Comparison of ENCODE assay signal across 18 mouse cellular contexts in the genomic region with DNA sequence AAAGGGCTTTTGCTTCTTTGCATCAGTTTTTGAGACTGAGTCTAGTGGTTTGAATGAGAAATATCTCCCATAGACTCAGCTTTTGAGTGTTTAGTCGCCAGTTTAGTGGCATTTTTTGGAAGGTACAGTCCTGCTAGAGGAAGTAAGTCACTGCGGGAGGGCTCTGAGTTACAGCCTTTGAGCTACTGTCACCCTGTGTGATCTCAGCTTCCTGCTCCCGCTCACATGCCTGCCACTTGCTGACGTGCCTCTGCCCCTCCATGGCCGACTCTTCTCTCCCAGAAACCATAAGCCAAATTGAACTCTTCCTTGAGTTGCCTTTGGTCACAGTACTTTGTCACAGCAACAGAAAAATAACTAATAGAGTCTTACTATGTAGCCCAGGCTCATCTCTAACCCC. TPM values are rescaled to one million over a fixed set of nuclear protein-coding genes. Genes with fewer than 3 reads are reported as not detected.
DNase-seq lines count a peak whose midpoint lies in the region; ATAC-seq lines count a peak whose summit lies in the region.
"Had no signal": no experiment of that assay in that cellular context is flagged by ENCODE, and none has a peak within 500 bp of the region (broad histone marks: within the 10 kb centered on the region; RNA-seq: fewer than 3 reads in every experiment).

No protein-coding gene starts in this region.

- no peak overlapping the region for H3K4me2 ChIP-seq in liver, embryonic 11.5 days
- H3K4me2 ChIP-seq: embryonic facial prominence, embryonic 15.5 days; hindbrain, embryonic 14.5 days; liver, embryonic 15.5 days; lung, embryonic 15.5 days; midbrain, embryonic 13.5 days had no signal

- H3K9me3 ChIP-seq in liver, embryonic 11.5 days (ENCODE audit: control insufficient read depth, low read length) = no peaks in the 10 kb centered on the region
- H3K9me3 ChIP-seq: embryonic facial prominence, embryonic 15.5 days; liver, embryonic 15.5 days; lung, embryonic 15.5 days; midbrain, embryonic 13.5 days had no signal

- H3K27ac ChIP-seq in macrophage = peak overlapping the region; percentile 91
- H3K27ac ChIP-seq in liver, embryonic 11.5 days (ENCODE audit: low read depth, low read length) = no peak overlapping the region
- H3K27ac ChIP-seq: embryonic facial prominence, embryonic 15.5 days; hindbrain, embryonic 14.5 days; liver, embryonic 15.5 days; lung, embryonic 15.5 days; midbrain, embryonic 13.5 days had no signal

- DNase-seq in 416B (ENCODE audit: low read depth) = peak; percentile 51
- peak; percentile 3 for DNase-seq in T-cell, adult 2 months (ENCODE audit: low spot score)
- DNase-seq in thymus, postnatal 14 days = peak; percentile 28
- no peak for DNase-seq in right cerebral cortex, postnatal 14 days
- DNase-seq in liver = no peak
- no peak for DNase-seq in liver, embryonic 11.5 days (ENCODE audit: low spot score)
- DNase-seq: adrenal gland, postnatal 10 days; cerebellum, adult 9-10 months; gastrocnemius, postnatal 10 days; kidney, adult 9 months; kidney, postnatal 36 days had no signal

- 3% methylated on average over 5 of the region's 5 CpGs for WGBS in macrophage (ENCODE audit: missing documents)
- 43% methylated on average over 5 of the region's 5 CpGs for WGBS in liver, embryonic 11.5 days

- H3K27me3 ChIP-seq in liver, embryonic 11.5 days (replicated peaks; ENCODE audit: control insufficient read depth, insufficient read depth, low read length) = no peaks in the 10 kb centered on the region
- H3K27me3 ChIP-seq: embryonic facial prominence, embryonic 15.5 days; liver, embryonic 15.5 days; lung, embryonic 15.5 days; midbrain, embryonic 13.5 days had no signal

- no peak for ATAC-seq in liver, embryonic 11.5 days (replicated peaks; ENCODE audit: low FRiP score)
- ATAC-seq: forebrain, embryonic 14.5 days; midbrain, embryonic 13.5 days had no signal

- no peak overlapping the region; the same call in 1 of the 2 replicates for H3K4me3 ChIP-seq in macrophage (ENCODE audit: inconsistent target)
- no peak overlapping the region for H3K4me3 ChIP-seq in liver, embryonic 11.5 days (ENCODE audit: low read depth, low read length)
- H3K4me3 ChIP-seq: embryonic facial prominence, embryonic 15.5 days; liver, embryonic 15.5 days; lung, embryonic 15.5 days; midbrain, embryonic 13.5 days had no signal

- H3K4me1 ChIP-seq in liver, embryonic 11.5 days (replicated peaks; ENCODE audit: control insufficient read depth, insufficient read depth, low read length) = no peaks in the 10 kb centered on the region
- H3K4me1 ChIP-seq: embryonic facial prominence, embryonic 15.5 days; liver, embryonic 15.5 days; lung, embryonic 15.5 days; midbrain, embryonic 13.5 days had no signal

- no peak overlapping the region for H3K9ac ChIP-seq in liver, embryonic 11.5 days (ENCODE audit: low read depth, low read length)
- H3K9ac ChIP-seq: embryonic facial prominence, embryonic 15.5 days; hindbrain, embryonic 14.5 days; liver, embryonic 15.5 days; lung, embryonic 15.5 days; midbrain, embryonic 13.5 days had no signal

- H3K36me3 ChIP-seq in macrophage (ENCODE audit: inconsistent target) = no peaks in the 10 kb centered on the region
- H3K36me3 ChIP-seq in liver, embryonic 11.5 days (ENCODE audit: control insufficient read depth, insufficient read depth, low read length) = no peaks in the 10 kb centered on the region
- H3K36me3 ChIP-seq: embryonic facial prominence, embryonic 15.5 days; liver, embryonic 15.5 days; lung, embryonic 15.5 days had no signal

- H3K79me2 ChIP-seq in macrophage (ENCODE audit: inconsistent target) = no peaks in the 10 kb centered on the region

RNA-seq across cellular contexts. Expression of a gene that starts 40.7 kb away (rescaled TPM):
- 1 to 10 TPM in 24 of 26 experiments, under 1 TPM in 2; 0.67 to 9.3 (median 3.3) TPM for total RNA-seq in macrophage (2018; cell fraction: chromatin; rRNA removed)
- total RNA-seq in macrophage (2018; cell fraction: cytosol; rRNA removed) = 1 to 10 TPM; 2.7 to 5.4 (median 4.1) TPM
- 10 to 100 TPM in 1 of 26 experiments, 1 to 10 TPM in 25; 1.4 to 18.3 (median 3.7) TPM for total RNA-seq in macrophage (2018; cell fraction: nucleus; rRNA removed)
- polyA plus RNA-seq in macrophage (2018) = 3.0 to 13.4 TPM (median 4.4 TPM) in 3 replicates
- 28.6 and 30.2 TPM in 2 replicates for polyA plus RNA-seq in liver, embryonic 11.5 days (2014; fragmentation: Nextera tagmentation; extraction: Ambion mirVana)

Comparison
In these comparisons a context has a peak if more than half of its experiments do, and no peak if none do; other contexts are left out.
1. DNase-seq: peak in 416B (single experiment), T-cell, adult 2 months (single experiment) and thymus, postnatal 14 days (single experiment); none in right cerebral cortex, postnatal 14 days (single experiment), liver (single experiment) and liver, embryonic 11.5 days (single experiment).